Mouse (Mus musculus) monocyte, adult 2 months (primary cell): ENCODE results near the gene Hax1.

Experiments used
- DNase-seq, 2 experiments: peaks; one replicate each; pipeline ENCODE4 v3.0.0; 2022; ENCODE audit warnings: low spot score in 2 of 2, low read depth in 1 of 2

Hax1 gene

DNA sequence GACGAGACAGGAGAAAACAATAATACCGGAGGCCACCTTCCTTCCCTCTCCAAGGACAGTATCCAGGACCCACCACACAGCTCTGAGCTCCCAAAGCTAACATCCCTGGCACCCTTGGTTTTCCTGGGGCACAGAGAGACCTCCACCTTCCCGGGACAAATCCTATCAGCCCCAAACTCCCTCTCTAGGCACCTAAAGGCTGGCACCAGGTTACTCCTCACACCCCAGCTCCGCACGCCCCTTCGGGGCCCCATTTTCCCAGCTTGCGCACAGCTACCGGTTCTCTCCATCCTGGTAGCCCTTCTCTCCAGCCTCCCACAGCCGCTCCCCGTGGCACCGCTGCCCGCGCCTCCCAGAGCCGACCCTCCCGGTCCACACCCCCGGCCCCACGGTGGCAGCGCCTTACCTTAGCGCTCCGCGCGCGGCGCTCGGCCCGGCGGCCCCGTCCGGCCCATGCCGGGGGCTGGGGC, 35.8 kb downstream of the Hax1 start:
- DNase-seq, result no peak

GRCm38 (mm10) chr3:89962059-89962750, 36.4 kb downstream of the Hax1 start:
- DNase-seq, result no peak

- no peak for DNase-seq
Observed at GRCm38 (mm10) chr3:89961436-89961835, 37.1 kb downstream of the Hax1 start.

- peak; percentile 31 to 71 for DNase-seq
Observed at GRCm38 (mm10) chr3:89960469-89960868, 38.1 kb downstream of the Hax1 start.

GRCm38 (mm10) chr3:89959435-89959834, 39.1 kb downstream of the Hax1 start:
- DNase-seq, result no peak

DNA sequence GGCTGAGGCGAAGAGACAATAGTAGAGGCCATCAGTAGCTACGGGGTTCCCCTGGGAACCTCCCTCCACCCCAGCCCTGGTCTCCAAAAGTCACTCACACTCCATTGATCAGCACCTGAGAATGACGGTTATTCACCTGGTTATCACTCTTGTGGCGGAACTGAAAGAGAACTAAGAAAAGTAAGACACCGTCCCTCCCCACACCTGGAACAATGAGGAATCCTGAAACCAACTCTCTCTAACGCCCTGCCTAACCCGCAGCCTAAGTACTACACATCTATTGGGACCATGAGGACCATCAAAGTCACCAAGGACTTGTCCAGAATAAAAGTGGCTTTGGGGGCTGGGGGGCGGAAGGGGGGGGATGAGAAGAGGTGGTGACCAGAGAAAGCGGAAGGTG, 40.7 kb downstream of the Hax1 start:
- no peak for DNase-seq

- no peak for DNase-seq
Observed at GRCm38 (mm10) chr3:89956177-89956971, 42.2 kb downstream of the Hax1 start.

DNA sequence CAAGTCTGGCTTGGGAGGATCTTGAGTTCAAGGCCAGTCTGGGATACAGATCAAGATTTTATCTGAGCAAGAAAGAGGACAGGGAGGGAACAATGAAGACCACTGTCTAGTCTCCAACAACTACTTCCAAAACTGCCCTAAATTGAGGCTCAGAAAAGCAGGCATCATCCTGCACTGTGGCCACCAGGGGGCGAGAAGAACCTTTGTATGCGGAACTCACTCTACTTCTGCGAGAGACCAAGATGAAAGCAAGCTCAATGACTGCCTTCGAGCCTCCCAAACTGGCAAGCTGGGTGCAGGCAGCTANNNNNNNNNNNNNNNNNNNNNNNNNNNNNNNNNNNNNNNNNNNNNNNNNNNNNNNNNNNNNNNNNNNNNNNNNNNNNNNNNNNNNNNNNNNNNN, 45.2 kb downstream of the Hax1 start:
- peak in 1 of 2 experiments; percentile 63 for DNase-seq

DNA sequence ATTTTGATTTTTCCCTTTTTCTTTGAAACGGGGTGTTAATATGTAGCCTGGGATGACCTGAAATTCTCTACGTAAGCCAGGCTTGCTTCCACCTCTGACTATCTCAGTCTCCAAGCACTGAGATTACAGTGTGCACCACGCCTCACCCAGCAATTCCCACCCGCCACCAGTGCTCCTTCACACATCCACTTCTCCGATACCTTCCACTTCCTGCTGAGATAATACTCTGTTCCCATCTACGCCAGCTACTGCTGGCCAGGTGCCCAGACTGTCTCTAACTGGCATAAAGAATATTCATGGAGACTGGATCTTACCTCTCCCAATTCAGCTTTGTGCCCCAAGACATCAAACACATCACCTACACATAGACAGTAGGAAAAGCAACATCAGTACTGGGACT, 49.9 kb downstream of the Hax1 start:
- DNase-seq, result no peak

- DNase-seq, result no peak
Observed at GRCm38 (mm10) chr3:89948021-89948420, 50.6 kb downstream of the Hax1 start.
